Comparison of ENCODE assay signal across 16 mouse cellular contexts in the genomic region with DNA sequence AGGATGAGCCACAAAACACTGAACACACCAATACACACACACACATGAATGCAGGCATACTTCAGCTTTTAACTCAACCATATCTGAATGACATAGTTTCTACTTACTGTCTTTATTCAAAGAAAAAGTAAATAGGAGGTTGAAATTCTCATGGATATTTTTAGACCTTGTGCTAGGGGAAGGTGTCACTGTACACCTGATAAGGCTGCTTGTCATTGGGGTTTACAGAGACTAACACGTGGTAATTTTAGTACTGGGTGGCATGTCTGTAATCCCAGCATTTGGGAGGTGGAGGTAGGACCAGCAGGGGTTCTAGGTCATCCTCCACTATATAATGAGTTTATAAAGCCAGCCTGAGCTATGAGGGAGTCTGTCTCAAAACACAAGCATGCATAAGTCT. TPM values are rescaled to one million over a fixed set of nuclear protein-coding genes. Genes with fewer than 3 reads are reported as not detected.
DNase-seq lines count a peak whose midpoint lies in the region; ATAC-seq and TF ChIP-seq lines count a peak whose summit lies in the region.
"Had no signal": no experiment of that assay in that cellular context is flagged by ENCODE, and none has a peak within 500 bp of the region (broad histone marks: within the 10 kb centered on the region; RNA-seq: fewer than 3 reads in every experiment).

No protein-coding gene starts in this region.

- TF ChIP-seq POLR2A in heart, adult 2 months (IDR thresholded peaks at IDR 0.05; ENCODE audit: insufficient read depth, low read depth, low read length), result no peak

- H3K9me3 ChIP-seq in heart, embryonic 15.5 days (replicated peaks), result no peaks in the 10 kb centered on the region
- H3K9me3 ChIP-seq in heart, embryonic 11.5 days (replicated peaks; ENCODE audit: control insufficient read depth, low read length), result 0 out of 2 replicates have a peak, but pooled peaks cover 3% of the 10 kb centered on the region
- H3K9me3 ChIP-seq: embryonic facial prominence, embryonic 12.5 days; forebrain, embryonic 12.5 days; hindbrain, embryonic 15.5 days had no signal

- no peaks in the 10 kb centered on the region for H3K79me2 ChIP-seq in heart, adult 2 months (replicated peaks; ENCODE audit: control insufficient read depth, insufficient read depth, low read length)

- H3K27me3 ChIP-seq in heart, adult 2 months (ENCODE audit: control insufficient read depth, insufficient read depth, low read length), result no peaks in the 10 kb centered on the region
- no peaks in the 10 kb centered on the region for H3K27me3 ChIP-seq in heart, embryonic 15.5 days
- no peaks in the 10 kb centered on the region for H3K27me3 ChIP-seq in heart, embryonic 11.5 days (ENCODE audit: control insufficient read depth, insufficient read depth, low read length)

- no peak overlapping the region for H3K9ac ChIP-seq in heart, adult 2 months (ENCODE audit: low read depth, low read length)
- no peak overlapping the region for H3K9ac ChIP-seq in heart, embryonic 15.5 days
- no peak overlapping the region for H3K9ac ChIP-seq in heart, embryonic 11.5 days (ENCODE audit: low read depth, low read length)
- H3K9ac ChIP-seq: embryonic facial prominence, embryonic 12.5 days; forebrain, embryonic 12.5 days; hindbrain, embryonic 15.5 days had no signal

- no peak for TF ChIP-seq CTCF in heart, adult 2 months (IDR thresholded peaks at IDR 0.05)

- no peak overlapping the region for H3K4me2 ChIP-seq in heart, embryonic 15.5 days
- no peak overlapping the region for H3K4me2 ChIP-seq in heart, embryonic 11.5 days

- no peak overlapping the region for H3K4me3 ChIP-seq in heart, adult 2 months
- no peak overlapping the region for H3K4me3 ChIP-seq in heart, embryonic 15.5 days
- H3K4me3 ChIP-seq in heart, embryonic 11.5 days (ENCODE audit: low read depth, low read length), result no peak overlapping the region

- peaks cover 5% of the 10 kb centered on the region for H3K4me1 ChIP-seq in heart, adult 2 months (ENCODE audit: control insufficient read depth, insufficient read depth, low read length)
- H3K4me1 ChIP-seq in heart, embryonic 15.5 days (replicated peaks), result peaks cover 13% of the 10 kb centered on the region
- H3K4me1 ChIP-seq in heart, embryonic 11.5 days (ENCODE audit: control insufficient read depth, insufficient read depth, low read length), result no peaks in the 10 kb centered on the region
- H3K4me1 ChIP-seq: embryonic facial prominence, embryonic 12.5 days had no signal

- DNase-seq in heart, adult 2 months, result no peak
- no peak for DNase-seq in heart, postnatal 25 days (ENCODE audit: low spot score)
- peak; percentile 9 to 14 for DNase-seq in heart, postnatal 10 days
- DNase-seq in cerebellum, adult 8-10 months, result no peak
- DNase-seq: adrenal gland, adult 8-10 months; cerebellum, adult 2 months; cerebellum, postnatal 14 days; gastrocnemius, postnatal 10 days; kidney, adult 8-10 months had no signal

- no peak for TF ChIP-seq EP300 in heart, adult 2 months (IDR thresholded peaks at IDR 0.05; ENCODE audit: insufficient read depth, low read depth, low read length)

- H3K27ac ChIP-seq in heart, adult 2 months, result peak overlapping the region; percentile 98
- H3K27ac ChIP-seq in heart, embryonic 15.5 days, result peak overlapping the region; percentile 49
- H3K27ac ChIP-seq in heart, embryonic 11.5 days (ENCODE audit: low read depth, low read length), result no peak overlapping the region
- H3K27ac ChIP-seq: embryonic facial prominence, embryonic 12.5 days; forebrain, embryonic 12.5 days; hindbrain, embryonic 15.5 days had no signal

- H3K36me3 ChIP-seq in heart, adult 2 months (ENCODE audit: control insufficient read depth, insufficient read depth, low read length), result peaks cover 3% of the 10 kb centered on the region
- no peaks in the 10 kb centered on the region for H3K36me3 ChIP-seq in heart, embryonic 15.5 days
- no peaks in the 10 kb centered on the region for H3K36me3 ChIP-seq in heart, embryonic 11.5 days (ENCODE audit: control insufficient read depth, insufficient read depth, low read length)
- H3K36me3 ChIP-seq: embryonic facial prominence, embryonic 12.5 days; forebrain, embryonic 12.5 days; hindbrain, embryonic 15.5 days had no signal

- 26% methylated on average over 1 of the region's 1 CpGs for WGBS in heart, adult 2 months
- WGBS in heart, embryonic 15.5 days, result 17% methylated on average over 1 of the region's 1 CpGs
- WGBS in heart, embryonic 11.5 days (ENCODE audit: insufficient replicate concordance), result 11% methylated on average over 1 of the region's 1 CpGs

- intact Hi-C loops in heart, adult 2 months (cut with DNase I), result loop anchor here (5.0 kb wide), 1 partner anchor 465 kb away; the partner anchor contains the start of gene Usp34
- intact Hi-C loops in heart, postnatal 25 days (cut with DNase I), result loop anchor here (5.0 kb wide), 1 partner anchor 120 kb away; no protein-coding TSS in a partner anchor
- intact Hi-C loops in heart, postnatal 10 days (cut with DNase I), result loop anchor here (5.0 to 10.0 kb wide), 3 partner anchors 82 to 302 kb away; partner anchors contain the start of genes A830031A19Rik, Bcl11a, Pex13 and Pus10

- no peak for ATAC-seq in heart, embryonic 15.5 days (replicated peaks; ENCODE audit: insufficient number of reproducible peaks, insufficient read depth, low FRiP score, low read depth)
- ATAC-seq in heart, embryonic 11.5 days (replicated peaks; ENCODE audit: insufficient number of reproducible peaks, low FRiP score, low TSS enrichment), result no peak
- no peak for ATAC-seq in erythroblast, adult 5-6 weeks (replicated peaks; ENCODE audit: low FRiP score, poor library complexity, severe bottlenecking)
- ATAC-seq: intestine, postnatal 0 days had no signal

RNA-seq across cellular contexts. Expression of gene Rel, which starts 1.7 kb away (rescaled TPM):
- total RNA-seq in heart, adult 2 months (2021), result 1 to 10 TPM; 7.6 to 9.5 TPM
- polyA plus RNA-seq in heart, adult 2 months (2012; rRNA removed), result 3.7 and 8.4 TPM in 2 replicates
- 10 to 100 TPM in 1 of 2 experiments, 1 to 10 TPM in 1; 8.5 to 10.5 TPM for total RNA-seq in heart, postnatal 25 days (2021)
- polyA plus RNA-seq in heart, embryonic 15.5 days (2015; fragmentation: Nextera tagmentation; extraction: Ambion mirVana), result 1.3 and 1.4 TPM in 2 replicates
- 1.9 and 2.5 TPM in 2 replicates for polyA plus RNA-seq in heart, embryonic 11.5 days (2014; fragmentation: Nextera tagmentation; extraction: Ambion mirVana)
- total RNA-seq in heart, postnatal 10 days (2021), result 10 to 100 TPM in 1 of 2 experiments, 1 to 10 TPM in 1; 9.5 to 10.3 TPM
- total RNA-seq in erythroblast, adult 5-6 weeks (2015; ENCODE audit: low replicate concordance), result 6.5 and 8.6 TPM in 2 replicates
- total RNA-seq in erythroblast, adult 5-6 weeks (2017; ENCODE audit: low replicate concordance), result 1.3 and 1.8 TPM in 2 replicates

Comparison
In these comparisons a context has a peak if more than half of its experiments do, and no peak if none do; other contexts are left out.
1. DNase-seq: peak in heart, postnatal 10 days (2 of 2); none in heart, adult 2 months (0 of 2), heart, postnatal 25 days (single experiment) and cerebellum, adult 8-10 months (single experiment).